Mouse (Mus musculus): ENCODE measurements around the gene Psmc3. TPM values are rescaled to one million over a fixed set of nuclear protein-coding genes. Genes with fewer than 3 reads are reported as not detected.
"Not testable (repeated sequence)": the region's sequence is repeated elsewhere in the genome, so short reads cannot be mapped to it uniquely, and the experiment has no call there.

Psmc3 gene
- total RNA-seq, 2 experiments from 2014 or later, result 193 to 228 TPM

GRCm38 (mm10) chr2:91081775-91082695, 28.2 kb downstream of the Psmc3 start, which contains the start of gene Spi1:
Spi1 (plus strand) TSS chr2:91082390.
- DNase-seq, result no peak

GRCm38 (mm10) chr2:91082844-91083243, 29.0 kb downstream of the Psmc3 start:
- peak; percentile 60 to 64 for DNase-seq

- no peak for DNase-seq
Measured at GRCm38 (mm10) chr2:91083366-91083940, 29.6 kb downstream of the Psmc3 start.

- no peak for DNase-seq
Measured at GRCm38 (mm10) chr2:91084179-91084820, 30.5 kb downstream of the Psmc3 start.

- no peak for DNase-seq
Measured at GRCm38 (mm10) chr2:91085494-91086391, 31.9 kb downstream of the Psmc3 start.

GRCm38 (mm10) chr2:91086392-91087237, 32.8 kb downstream of the Psmc3 start:
- DNase-seq, result no peak

- no peak for DNase-seq
Measured at GRCm38 (mm10) chr2:91087453-91087852, 33.6 kb downstream of the Psmc3 start.

GRCm38 (mm10) chr2:91088987-91089386, 35.2 kb downstream of the Psmc3 start:
- DNase-seq, result no peak

- no peak for DNase-seq
Measured at GRCm38 (mm10) chr2:91090208-91090607, 36.4 kb downstream of the Psmc3 start.

- DNase-seq, result no peak
Measured at GRCm38 (mm10) chr2:91090827-91091226, 37.0 kb downstream of the Psmc3 start.

GRCm38 (mm10) chr2:91096524-91096923, 42.7 kb downstream of the Psmc3 start:
- DNase-seq, result peak in 1 of 2 experiments; percentile 37

GRCm38 (mm10) chr2:91097015-91097414, 43.2 kb downstream of the Psmc3 start:
- no peak for DNase-seq

- DNase-seq, result peak; percentile 61 to 73
Measured at GRCm38 (mm10) chr2:91098156-91098555, 44.3 kb downstream of the Psmc3 start.

- peak; percentile 92 to 97 for DNase-seq
Measured at GRCm38 (mm10) chr2:91101124-91101740, 47.4 kb downstream of the Psmc3 start.

- no peak for DNase-seq
Measured at GRCm38 (mm10) chr2:91108156-91108555, 54.3 kb downstream of the Psmc3 start.

- no peak for DNase-seq
Measured at GRCm38 (mm10) chr2:91109241-91109640, 55.4 kb downstream of the Psmc3 start.

- DNase-seq, result peak in 1 of 2 experiments; percentile 38
Measured at GRCm38 (mm10) chr2:91109807-91110385, 56.1 kb downstream of the Psmc3 start.

- DNase-seq, result no peak
Measured at GRCm38 (mm10) chr2:91110429-91110828, 56.6 kb downstream of the Psmc3 start.

- DNase-seq, result not testable (repeated sequence)
Measured at GRCm38 (mm10) chr2:91111832-91112231, 58.0 kb downstream of the Psmc3 start.

GRCm38 (mm10) chr2:91112491-91112890, 58.7 kb downstream of the Psmc3 start:
- DNase-seq, result no peak
